ENCODE assay signal across 8 mouse cellular contexts in the genomic region with DNA sequence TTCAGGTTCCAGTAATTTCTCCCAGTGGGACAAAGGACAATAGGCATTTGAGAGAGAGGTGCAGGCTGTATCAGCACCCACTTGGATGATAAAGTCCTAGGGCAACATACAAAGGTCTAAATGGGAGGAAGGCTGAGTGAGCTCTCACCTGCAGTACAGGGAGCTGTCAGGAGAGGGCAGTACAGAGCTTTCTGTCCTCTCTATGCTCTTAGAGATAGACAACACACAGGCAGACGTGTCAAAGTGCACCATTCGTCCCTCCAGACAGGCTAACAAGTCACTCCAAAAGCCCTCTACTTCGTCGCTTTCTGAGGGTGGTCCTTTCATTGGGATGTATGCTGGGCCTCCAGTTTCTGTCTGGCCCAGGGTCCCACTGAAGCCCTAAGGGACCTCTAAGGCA.
A peak's percentile ranks its signal among the peaks of the same experiment; 100 is the strongest.
DNase-seq lines count a peak whose midpoint lies in the region; ATAC-seq and TF ChIP-seq lines count a peak whose summit lies in the region.

No protein-coding gene starts in this region.

- TF ChIP-seq EP300 in liver, embryonic 14.5 days (IDR thresholded peaks at IDR 0.05; ENCODE audit: low read depth), result no peak

- peak; percentile 46 for DNase-seq in CD4-positive, CD25-positive, alpha-beta regulatory T cell, adult 2 months (ENCODE audit: low read depth, low spot score)
- DNase-seq in layer of hippocampus, adult 11-12 months (ENCODE audit: low spot score), result peak; percentile 65
- no peak for DNase-seq in layer of hippocampus, adult 9-11 months
- DNase-seq in adrenal gland, postnatal 14 days, result peak; percentile 72
- DNase-seq in gastrocnemius, adult 2 months, result peak; percentile 54
- peak in 1 of 3 experiments; percentile 7 for DNase-seq in liver, embryonic 14.5 days (ENCODE audit: low read depth in 3 of 3, low spot score in 3 of 3)
- peak; percentile 78 for DNase-seq in right cerebral cortex, postnatal 4 days

- no peaks in the 10 kb centered on the region for H3K36me3 ChIP-seq in liver, embryonic 14.5 days (replicated peaks; ENCODE audit: control insufficient read depth, insufficient read depth, low read depth)

- no peaks in the 10 kb centered on the region for H3K4me1 ChIP-seq in liver, embryonic 14.5 days (replicated peaks; ENCODE audit: control insufficient read depth in 2 of 2, insufficient read depth in 2 of 2, low read length in 1 of 2)

- no peak overlapping the region for H3K27ac ChIP-seq in gastrocnemius, adult 2 months
- no peak overlapping the region for H3K27ac ChIP-seq in liver, embryonic 14.5 days

- H3K9ac ChIP-seq in liver, embryonic 14.5 days (replicated peaks), result no peak overlapping the region

- ATAC-seq in CD4-positive, CD25-positive, alpha-beta regulatory T cell, adult 4 months, result no peak
- no peak for ATAC-seq in liver, embryonic 14.5 days (ENCODE audit: insufficient read depth)

- no peak overlapping the region for H3K4me2 ChIP-seq in liver, embryonic 14.5 days (ENCODE audit: low read depth)

- H3K4me3 ChIP-seq in gastrocnemius, adult 2 months, result no peak overlapping the region
- no peak overlapping the region for H3K4me3 ChIP-seq in liver, embryonic 14.5 days (ENCODE audit: insufficient read depth in 1 of 2, low read depth in 2 of 2, low read length in 2 of 2)

- no peaks in the 10 kb centered on the region for H3K9me3 ChIP-seq in liver, embryonic 14.5 days (ENCODE audit: control insufficient read depth, low read length)

- 20% methylated on average over 4 of the region's 4 CpGs for WGBS in liver, embryonic 14.5 days (ENCODE audit: insufficient replicate concordance)

- TF ChIP-seq CTCF in gastrocnemius, adult 2 months (IDR thresholded peaks at IDR 0.05), result peak; percentile 79
- peak; percentile 72 for TF ChIP-seq CTCF in liver, embryonic 14.5 days (IDR thresholded peaks at IDR 0.05; ENCODE audit: low read depth)

- intact Hi-C loops in gastrocnemius, adult 2 months (cut with DNase I), result no loop called here

- H3K27me3 ChIP-seq in liver, embryonic 14.5 days (ENCODE audit: control insufficient read depth, insufficient read depth, low read length), result no peaks in the 10 kb centered on the region
